Mouse (Mus musculus) liver, embryonic 14.5 days (tissue): ENCODE measurements around the gene 4930469K13Rik. TPM values are rescaled to one million over a fixed set of nuclear protein-coding genes. Genes with fewer than 3 reads are reported as not detected.

Experiments
- ATAC-seq: fragments of 200-750 bp; cut with Nextera tagmentation; 2 replicates; pipeline ENCODE4 v1.8.0; 2017; ENCODE audit warnings: moderate number of reproducible peaks, mild to moderate bottlenecking, moderate library complexity; ENCODE audit not compliant: insufficient read depth
- DNase-seq, 3 experiments: peaks; one replicate each; pipeline ENCODE4 v3.0.0-alpha.2; 2012 to 2013; ENCODE audit warnings: low read depth in 3 of 3, low spot score in 3 of 3
- H3K27ac ChIP-seq: fragments of 300-500 bp; sonication (generic); 2 replicates; pipeline ENCODE4 v1.5.1; 2014; ENCODE audit warnings: moderate library complexity, mild to moderate bottlenecking, control low read depth, inconsistent platforms
- H3K27me3 ChIP-seq: fragments of 300-500 bp; sonication (generic); 2 replicates; pipeline ENCODE4 v1.6.1; 2014; ENCODE audit warnings: mild to moderate bottlenecking, low read length, moderate library complexity; ENCODE audit not compliant: control insufficient read depth, insufficient read depth
- H3K36me3 ChIP-seq: fragments of 300-500 bp; sonication (generic); replicated peaks from 2 replicates; pipeline ENCODE4 v1.6.1; 2014; ENCODE audit warnings: low read depth; ENCODE audit not compliant: control insufficient read depth, insufficient read depth
- H3K4me1 ChIP-seq, 2 experiments: fragments of 200-500 bp in 1 of 2; fragments of 300-500 bp in 1 of 2; sonication (generic) in 1 of 2; replicated peaks; 2 replicates each; pipeline ENCODE4 v1.6.1; 2012 to 2014; ENCODE audit warnings: antibody characterized with exemption in 1 of 2, inconsistent platforms in 1 of 2, low read length in 1 of 2; ENCODE audit not compliant: control insufficient read depth in 2 of 2, insufficient read depth in 2 of 2
- H3K4me2 ChIP-seq: fragments of 300-500 bp; sonication (generic); 2 replicates; pipeline ENCODE4 v1.6.1; 2014; ENCODE audit warnings: low read depth, mild to moderate bottlenecking, control low read depth, moderate library complexity
- H3K4me3 ChIP-seq, 2 experiments: fragments of 200-500 bp in 1 of 2; fragments of 300-500 bp in 1 of 2; sonication (generic) in 1 of 2; 2 replicates each; pipeline ENCODE4 v1.5.1; 2012 to 2014; ENCODE audit warnings: low read depth in 2 of 2, low read length in 2 of 2, mild to moderate bottlenecking in 2 of 2, control low read depth in 1 of 2, inconsistent platforms in 1 of 2, moderate library complexity in 1 of 2; ENCODE audit not compliant: insufficient read depth in 1 of 2
- H3K9ac ChIP-seq: fragments of 300-500 bp; sonication (generic); replicated peaks from 2 replicates; pipeline ENCODE4 v1.6.1; 2014; ENCODE audit warnings: mild to moderate bottlenecking, control low read depth, moderate library complexity
- H3K9me3 ChIP-seq: fragments of 300-500 bp; sonication (generic); 2 replicates; pipeline ENCODE4 v1.6.1; 2016; ENCODE audit warnings: low read length, mixed read lengths; ENCODE audit not compliant: control insufficient read depth
- CTCF ChIP-seq: IDR thresholded peaks from 2 replicates; pipeline ENCODE4 v1.5.1; 2016; ENCODE audit warnings: antibody characterized with exemption, low read depth, control low read depth
- EP300 ChIP-seq: IDR thresholded peaks from 2 replicates; pipeline ENCODE4 v1.6.1; 2016; ENCODE audit warnings: antibody characterized with exemption, low read depth
- WGBS: fragments of 180-500 bp; shearing (Covaris S2); extraction: QIAGEN DNeasy Blood & Tissue Kit; methylation state at CpG from one replicate; pipeline ENCODE4 v1.1.7; 2014; ENCODE audit not compliant: insufficient replicate concordance; 5-methylcytosine and 5-hydroxymethylcytosine counted together
- polyA plus RNA-seq, 2 experiments: library from polyadenylated mRNA; depleted of rRNA in 1 of 2; stranded (reverse) in 1 of 2; unstranded in 1 of 2; fragments of >200 nt; fragmentation: Nextera tagmentation in 1 of 2; extraction: Ambion mirVana in 1 of 2; gene quantifications; 2 replicates each; pipeline versions ENCODE4 v1.2.1 to v1.2.3; 2012 to 2014

The 4930469K13Rik gene
- polyA plus RNA-seq, 2 experiments = not detected

DNA sequence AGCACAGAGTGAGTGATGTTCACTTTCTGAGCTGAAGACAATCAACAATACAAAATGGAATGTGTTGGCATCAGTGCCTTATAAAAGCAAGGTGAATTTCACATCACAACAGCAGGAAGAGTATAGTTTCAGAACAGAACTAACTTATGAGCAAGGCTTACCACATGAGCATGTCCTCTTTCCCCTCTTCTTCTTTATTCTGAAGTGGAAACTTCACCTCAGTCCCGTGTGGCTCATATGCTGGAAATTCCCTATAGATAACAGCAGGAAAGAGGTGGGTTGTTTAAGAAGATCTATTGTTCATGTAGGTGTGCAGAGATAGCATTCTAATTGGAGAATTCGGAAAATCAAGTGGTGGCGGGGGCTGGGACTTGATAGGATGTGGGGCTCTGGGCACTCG, 3.5 kb upstream of the 4930469K13Rik start:
- Histone ChIP-seq H3K9me3 (no peaks in the 10 kb centered on the region), H3K27me3 (no peaks in the 10 kb centered on the region), H3K4me1 (no peaks in the 10 kb centered on the region), H3K27ac (no peak overlapping the region), H3K4me2 (no peak overlapping the region), H3K36me3 (no peaks in the 10 kb centered on the region), H3K4me3 (no peak overlapping the region), H3K9ac (no peak overlapping the region)
- TF ChIP-seq EP300 (no peak), CTCF (no peak)
- ATAC-seq = no peak
- WGBS = 45% methylated on average over 4 of the region's 4 CpGs
- no peak for DNase-seq

DNA sequence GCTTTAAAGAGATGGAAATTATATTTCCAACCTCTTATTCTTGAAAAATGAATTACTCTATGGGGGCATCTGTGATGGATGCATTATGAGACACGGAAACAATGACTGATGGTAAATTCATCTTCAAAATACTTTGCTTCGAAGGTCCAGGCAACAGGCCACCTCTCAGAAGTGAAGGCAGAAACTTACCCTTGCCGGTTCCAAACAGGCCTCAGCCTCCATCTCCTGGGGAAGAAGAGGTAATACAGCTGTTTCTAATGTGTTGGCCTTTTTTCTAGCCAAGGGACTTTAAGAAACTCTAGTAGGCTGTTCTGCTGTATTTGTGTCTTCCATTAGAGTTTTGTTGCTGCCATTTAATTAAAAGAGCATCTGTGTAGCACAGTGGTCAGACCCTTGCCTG, 11.3 kb downstream of the 4930469K13Rik start:
- Histone ChIP-seq H3K4me1 (0 out of 4 replicates have a peak, but pooled peaks cover 0 to 2% of the 10 kb centered on the region in 2 experiments), H3K9ac (no peak overlapping the region), H3K9me3 (no peaks in the 10 kb centered on the region), H3K36me3 (no peaks in the 10 kb centered on the region), H3K27ac (no peak overlapping the region), H3K4me3 (no peak overlapping the region), H3K4me2 (no peak overlapping the region), H3K27me3 (no peaks in the 10 kb centered on the region)
- DNase-seq (no peak), ATAC-seq (no peak)
- no peak for TF ChIP-seq CTCF
- TF ChIP-seq EP300 = no peak
- WGBS = 52% methylated on average over 3 of the region's 3 CpGs

DNA sequence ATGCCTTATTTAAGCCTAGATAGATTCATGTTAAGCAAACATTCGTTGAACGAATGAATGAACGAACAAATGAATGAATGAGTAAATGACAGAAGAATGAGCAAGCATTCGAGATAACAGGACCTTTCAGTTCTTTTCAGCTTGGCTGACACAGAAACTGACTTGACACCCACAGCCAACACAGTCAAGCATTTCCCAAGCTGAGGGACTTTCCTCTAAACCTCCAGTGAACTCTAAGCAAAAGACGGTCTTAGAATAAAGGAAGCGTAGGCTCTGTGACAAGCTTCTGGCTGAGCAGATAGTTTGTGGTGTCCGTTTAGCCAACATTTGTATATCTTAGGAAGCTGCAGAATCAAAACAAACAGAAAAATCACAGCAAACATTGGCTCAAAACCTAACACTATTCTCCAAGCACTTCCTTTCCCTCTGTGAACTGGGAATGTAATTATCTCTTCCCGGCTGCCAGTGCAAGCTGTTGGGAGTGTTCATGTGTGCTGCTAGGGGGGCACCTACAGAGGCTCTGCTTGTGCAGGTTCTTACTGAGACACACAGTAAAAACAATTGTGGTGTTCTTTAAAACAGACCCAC, 12.1 kb downstream of the 4930469K13Rik start:
- Histone ChIP-seq H3K27ac (no peak overlapping the region), H3K4me2 (no peak overlapping the region), H3K36me3 (no peaks in the 10 kb centered on the region), H3K4me3 (no peak overlapping the region), H3K27me3 (no peaks in the 10 kb centered on the region), H3K4me1 (0 out of 4 replicates have a peak, but pooled peaks cover 0 to 2% of the 10 kb centered on the region in 2 experiments), H3K9ac (no peak overlapping the region), H3K9me3 (no peaks in the 10 kb centered on the region)
- no peak for ATAC-seq
- TF ChIP-seq CTCF = no peak
- no peak for TF ChIP-seq EP300
- no peak for DNase-seq
- WGBS = 62% methylated on average over 8 of the region's 8 CpGs

DNA sequence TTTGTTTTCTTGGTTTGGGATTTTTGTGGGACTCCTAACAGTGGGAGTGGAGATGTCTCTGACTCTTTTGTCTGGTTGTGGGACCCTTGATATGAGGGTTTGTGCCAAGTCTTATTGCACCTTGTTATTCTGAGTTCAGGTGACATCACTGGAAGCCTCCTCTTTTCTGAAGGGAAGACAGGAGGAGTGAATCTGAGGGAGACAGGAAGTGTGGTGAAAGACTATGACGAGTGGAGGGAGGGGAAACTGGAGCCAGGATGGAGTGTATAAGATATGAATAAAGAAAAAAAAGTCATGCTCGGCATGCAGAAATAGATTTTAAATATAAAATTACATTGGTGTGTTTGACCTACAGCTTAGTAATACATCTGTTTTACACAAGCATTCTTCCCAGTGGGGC, 13.7 kb downstream of the 4930469K13Rik start:
- H3K27me3 ChIP-seq = no peaks in the 10 kb centered on the region
- no peaks in the 10 kb centered on the region for H3K4me1 ChIP-seq
- no peak overlapping the region for H3K27ac ChIP-seq
- TF ChIP-seq EP300 (no peak), CTCF (no peak)
- no peak overlapping the region for H3K4me2 ChIP-seq
- H3K36me3 ChIP-seq = no peaks in the 10 kb centered on the region
- no peak overlapping the region for H3K4me3 ChIP-seq
- DNase-seq (no peak), ATAC-seq (no peak)
- H3K9ac ChIP-seq = no peak overlapping the region
- no peaks in the 10 kb centered on the region for H3K9me3 ChIP-seq
- 23% methylated on average over 2 of the region's 2 CpGs for WGBS

DNA sequence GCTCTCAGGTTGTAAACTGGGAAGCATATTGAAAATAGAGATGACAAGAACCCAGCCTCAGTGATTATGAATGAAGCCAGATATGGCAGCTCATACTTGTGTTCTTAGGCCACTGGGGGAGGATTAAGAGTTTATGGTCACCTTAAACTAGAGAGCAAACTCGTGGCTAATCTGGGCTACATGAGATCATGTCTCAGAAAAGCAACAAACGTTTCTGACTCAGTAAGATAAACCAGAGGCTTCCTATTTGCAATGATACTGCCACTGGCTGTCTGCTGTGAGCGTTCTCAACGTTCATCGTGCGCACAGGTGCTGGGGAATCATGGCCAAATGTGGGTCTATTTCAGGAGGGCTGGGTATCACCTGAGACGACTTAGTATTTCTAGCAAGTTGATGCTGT, 14.6 kb downstream of the 4930469K13Rik start:
- Histone ChIP-seq H3K4me3 (no peak overlapping the region), H3K9me3 (no peaks in the 10 kb centered on the region), H3K27ac (no peak overlapping the region), H3K4me1 (no peaks in the 10 kb centered on the region), H3K36me3 (no peaks in the 10 kb centered on the region), H3K27me3 (no peaks in the 10 kb centered on the region), H3K4me2 (no peak overlapping the region), H3K9ac (no peak overlapping the region)
- WGBS = 20% methylated on average over 7 of the region's 7 CpGs
- ATAC-seq (no peak), DNase-seq (no peak)
- TF ChIP-seq EP300 (no peak), CTCF (no peak)
